Mouse (Mus musculus): ENCODE results near the gene Irf2.

GRCm38 (mm10) chr8:46887396-46887795 is 147.9 kb downstream of the Irf2 start:
- no peak for TF ChIP-seq POLR2AphosphoS2 (IDR thresholded peaks at IDR 0.05; ENCODE audit: low read length)
- TF ChIP-seq CTCF (IDR thresholded peaks at IDR 0.05 in 2 of 3, conservative IDR thresholded peaks at IDR 0.05 in 1 of 3; ENCODE audit: control insufficient read depth in 1 of 3, insufficient read depth in 1 of 3, low read depth in 2 of 3, low read length in 3 of 3, poor library complexity in 1 of 3, severe bottlenecking in 1 of 3) = no peak
- no peak for TF ChIP-seq USF2 (IDR thresholded peaks at IDR 0.05; ENCODE audit: borderline replicate concordance in 1 of 2, insufficient read depth in 1 of 2, low read depth in 1 of 2, low read length in 2 of 2)
- TF ChIP-seq POLR2A (IDR thresholded peaks at IDR 0.05; ENCODE audit: control insufficient read depth in 1 of 2, insufficient read depth in 1 of 2, low read depth in 1 of 2, low read length in 2 of 2, poor library complexity in 1 of 2) = no peak
- TF ChIP-seq HCFC1 (IDR thresholded peaks at IDR 0.05; ENCODE audit: low read depth, low read length) = no peak
- no peak for TF ChIP-seq MAX (IDR thresholded peaks at IDR 0.05; ENCODE audit: low read length)
